Mouse (Mus musculus): ENCODE results near the gene Rab33b. TPM values are rescaled to one million over a fixed set of nuclear protein-coding genes. Genes with fewer than 3 reads are reported as not detected.

The Rab33b gene
- polyA plus RNA-seq, 2 experiments, result 2.0 to 3.6 TPM

DNA sequence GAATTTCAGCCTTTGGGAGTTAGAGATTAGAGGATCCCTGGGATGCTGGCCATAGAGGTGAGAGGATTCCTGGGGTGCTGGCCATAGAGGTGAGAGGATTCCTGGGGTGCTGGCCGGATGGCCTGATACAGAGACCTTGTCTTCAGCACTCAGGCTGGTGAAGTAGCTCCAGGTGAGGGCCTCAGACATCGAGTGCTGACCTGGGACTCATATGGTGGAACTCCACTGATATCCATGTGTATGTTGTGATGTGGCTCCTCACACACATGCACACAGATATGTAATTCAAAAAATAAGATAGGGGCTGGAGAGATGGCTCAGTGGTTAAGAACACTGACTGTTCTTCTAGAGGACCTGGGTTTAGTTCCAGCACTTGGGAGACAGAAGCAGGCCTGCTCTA lies 3.8 kb upstream of the Rab33b start:
- TF ChIP-seq EP300 (IDR thresholded peaks at IDR 0.05; ENCODE audit: low read depth) (no peak), CTCF (IDR thresholded peaks at IDR 0.05; ENCODE audit: low read depth) (no peak)
- Histone ChIP-seq H3K4me3 (ENCODE audit: insufficient read depth in 1 of 2, low read depth in 2 of 2, low read length in 2 of 2) (no peak overlapping the region), H3K27me3 (ENCODE audit: control insufficient read depth, insufficient read depth, low read length) (no peaks in the 10 kb centered on the region), H3K9me3 (ENCODE audit: control insufficient read depth, low read length) (no peaks in the 10 kb centered on the region), H3K36me3 (replicated peaks; ENCODE audit: control insufficient read depth, insufficient read depth, low read depth) (peaks cover 2% of the 10 kb centered on the region; the same call in 1 of the 2 replicates), H3K4me2 (ENCODE audit: low read depth) (no peak overlapping the region), H3K27ac (no peak overlapping the region), H3K4me1 (replicated peaks; ENCODE audit: control insufficient read depth in 2 of 2, insufficient read depth in 2 of 2, low read length in 1 of 2) (peaks cover 4 to 7% of the 10 kb centered on the region in 2 experiments; a peak in 3 of 4 replicates), H3K9ac (replicated peaks) (no peak overlapping the region)
- 39% methylated on average over 2 of the region's 2 CpGs for WGBS (ENCODE audit: insufficient replicate concordance)
- no peak for ATAC-seq (ENCODE audit: insufficient read depth)
- DNase-seq (ENCODE audit: low read depth in 3 of 3, low spot score in 3 of 3), result no peak

DNA sequence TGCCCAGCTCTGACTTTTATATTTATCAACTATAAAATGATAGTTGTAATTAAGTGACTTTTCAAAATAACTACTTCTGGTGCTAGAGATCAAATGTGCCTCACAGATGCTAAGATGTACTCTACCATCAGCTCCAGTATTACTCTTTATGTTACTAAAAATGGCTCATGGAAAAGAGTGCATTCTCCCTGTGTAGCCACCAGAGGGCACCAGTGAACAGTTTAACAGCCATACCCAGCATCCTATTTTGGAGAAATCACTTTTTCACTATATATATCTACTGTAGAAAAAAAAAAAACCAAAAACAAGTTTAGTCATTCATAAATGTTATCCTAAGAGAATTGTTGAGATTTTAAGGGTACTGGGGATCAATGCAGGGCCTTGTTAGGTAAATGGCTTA lies 2.7 kb upstream of the Rab33b start:
- Histone ChIP-seq H3K27ac (no peak overlapping the region), H3K4me2 (ENCODE audit: low read depth) (no peak overlapping the region), H3K4me3 (ENCODE audit: insufficient read depth in 1 of 2, low read depth in 2 of 2, low read length in 2 of 2) (no peak overlapping the region), H3K9ac (replicated peaks) (no peak overlapping the region), H3K4me1 (replicated peaks; ENCODE audit: control insufficient read depth in 2 of 2, insufficient read depth in 2 of 2, low read length in 1 of 2) (peaks cover 5 to 8% of the 10 kb centered on the region in 2 experiments; a peak in 3 of 4 replicates), H3K36me3 (replicated peaks; ENCODE audit: control insufficient read depth, insufficient read depth, low read depth) (no peaks in the 10 kb centered on the region), H3K27me3 (ENCODE audit: control insufficient read depth, insufficient read depth, low read length) (no peaks in the 10 kb centered on the region), H3K9me3 (ENCODE audit: control insufficient read depth, low read length) (no peaks in the 10 kb centered on the region)
- DNase-seq (ENCODE audit: low read depth in 3 of 3, low spot score in 3 of 3) (peak; percentile 28 to 44 (median 36)), ATAC-seq (ENCODE audit: insufficient read depth) (no peak)
- TF ChIP-seq EP300 (IDR thresholded peaks at IDR 0.05; ENCODE audit: low read depth) (no peak), CTCF (IDR thresholded peaks at IDR 0.05; ENCODE audit: low read depth) (peak; percentile 78)

DNA sequence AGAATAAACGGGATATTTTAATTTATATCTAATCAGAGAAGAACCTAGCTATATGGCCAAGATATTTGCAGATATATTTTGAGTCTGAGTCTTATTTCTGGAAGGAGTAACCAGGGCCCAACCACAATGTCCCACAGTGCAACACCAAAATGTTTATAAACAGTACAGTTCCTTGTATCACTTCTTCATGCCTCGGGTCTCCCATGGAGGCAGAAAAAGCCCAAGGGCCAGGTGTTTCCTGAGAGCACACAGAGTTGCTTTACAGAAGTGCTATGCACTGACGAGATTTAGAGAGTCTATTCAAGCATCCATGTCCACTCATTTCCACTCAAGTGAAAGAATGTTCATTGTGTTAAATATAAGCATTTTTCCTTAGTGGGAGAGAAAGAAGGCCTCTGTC lies 1.8 kb upstream of the Rab33b start:
- no peak for DNase-seq (ENCODE audit: low read depth in 3 of 3, low spot score in 3 of 3)
- Histone ChIP-seq H3K4me1 (replicated peaks; ENCODE audit: control insufficient read depth in 2 of 2, insufficient read depth in 2 of 2, low read length in 1 of 2) (peaks cover 5 to 8% of the 10 kb centered on the region in 2 experiments; a peak in 3 of 4 replicates), H3K4me3 (ENCODE audit: insufficient read depth in 1 of 2, low read depth in 2 of 2, low read length in 2 of 2) (no peak overlapping the region), H3K36me3 (replicated peaks; ENCODE audit: control insufficient read depth, insufficient read depth, low read depth) (no peaks in the 10 kb centered on the region), H3K27ac (no peak overlapping the region), H3K9me3 (ENCODE audit: control insufficient read depth, low read length) (no peaks in the 10 kb centered on the region), H3K9ac (replicated peaks) (no peak overlapping the region), H3K4me2 (ENCODE audit: low read depth) (no peak overlapping the region), H3K27me3 (ENCODE audit: control insufficient read depth, insufficient read depth, low read length) (no peaks in the 10 kb centered on the region)
- 38% methylated on average over 3 of the region's 3 CpGs for WGBS (ENCODE audit: insufficient replicate concordance)
- no peak for ATAC-seq (ENCODE audit: insufficient read depth)
- no peak for TF ChIP-seq CTCF (IDR thresholded peaks at IDR 0.05; ENCODE audit: low read depth)
- TF ChIP-seq EP300 (IDR thresholded peaks at IDR 0.05; ENCODE audit: low read depth), result no peak

DNA sequence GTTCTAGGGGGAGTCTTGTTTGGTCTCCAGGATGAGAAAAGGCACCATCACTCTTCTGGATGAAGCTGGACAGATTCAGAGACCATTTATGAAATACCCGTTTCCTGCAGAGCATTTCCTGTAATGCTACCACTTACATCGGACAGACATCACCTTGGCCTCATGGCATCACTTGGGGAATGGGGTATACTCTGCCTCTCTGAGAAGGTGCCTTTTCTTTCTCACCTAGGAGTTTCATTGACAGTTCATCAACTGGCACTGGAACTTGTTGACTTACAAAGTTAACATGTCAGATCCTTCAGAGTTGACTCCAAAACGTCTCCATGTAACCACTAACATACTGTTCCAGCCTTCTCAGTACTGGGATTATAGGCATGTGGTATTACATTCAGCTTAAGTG lies 939 bp upstream of the Rab33b start:
- no peaks in the 10 kb centered on the region for H3K9me3 ChIP-seq (ENCODE audit: control insufficient read depth, low read length)
- DNase-seq (ENCODE audit: low read depth in 3 of 3, low spot score in 3 of 3), result no peak
- H3K4me1 ChIP-seq (replicated peaks; ENCODE audit: control insufficient read depth in 2 of 2, insufficient read depth in 2 of 2, low read length in 1 of 2), result peaks cover 5 to 8% of the 10 kb centered on the region in 2 experiments; a peak in 3 of 4 replicates
- no peaks in the 10 kb centered on the region for H3K36me3 ChIP-seq (replicated peaks; ENCODE audit: control insufficient read depth, insufficient read depth, low read depth)
- peak overlapping the region in 1 of 2 experiments; percentile 82; a peak in 2 of 4 replicates for H3K4me3 ChIP-seq (ENCODE audit: insufficient read depth in 1 of 2, low read depth in 2 of 2, low read length in 2 of 2)
- peak overlapping the region; percentile 96 for H3K4me2 ChIP-seq (ENCODE audit: low read depth)
- H3K27me3 ChIP-seq (ENCODE audit: control insufficient read depth, insufficient read depth, low read length), result no peaks in the 10 kb centered on the region
- no peak for ATAC-seq (ENCODE audit: insufficient read depth)
- H3K9ac ChIP-seq (replicated peaks), result peak overlapping the region; percentile 77
- TF ChIP-seq CTCF (IDR thresholded peaks at IDR 0.05; ENCODE audit: low read depth) (no peak), EP300 (IDR thresholded peaks at IDR 0.05; ENCODE audit: low read depth) (no peak)
- WGBS (ENCODE audit: insufficient replicate concordance), result 55% methylated on average over 3 of the region's 3 CpGs
- no peak overlapping the region for H3K27ac ChIP-seq

DNA sequence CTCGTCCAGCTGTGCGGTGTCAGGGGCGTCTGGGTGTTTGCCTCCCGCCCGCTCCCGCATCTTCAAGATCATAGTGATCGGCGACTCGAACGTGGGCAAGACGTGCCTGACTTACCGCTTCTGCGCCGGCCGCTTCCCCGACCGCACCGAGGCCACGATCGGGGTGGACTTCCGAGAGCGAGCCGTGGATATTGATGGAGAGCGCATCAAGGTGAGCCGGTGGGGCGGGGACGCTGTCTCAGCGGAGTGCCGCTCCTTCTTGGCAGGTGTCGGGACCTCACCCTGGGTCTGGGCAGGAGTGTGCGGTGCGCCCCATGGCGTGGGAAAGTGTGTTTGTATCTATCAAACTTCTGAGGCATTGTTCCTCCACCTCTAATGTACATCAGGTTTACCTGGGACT lies 650 bp downstream of the Rab33b start:
- Histone ChIP-seq H3K27ac (peak overlapping the region; percentile 36), H3K4me1 (replicated peaks; ENCODE audit: control insufficient read depth in 2 of 2, insufficient read depth in 2 of 2, low read length in 1 of 2) (peaks cover 5 to 8% of the 10 kb centered on the region in 2 experiments; a peak in 3 of 4 replicates), H3K4me3 (ENCODE audit: insufficient read depth in 1 of 2, low read depth in 2 of 2, low read length in 2 of 2) (peak overlapping the region; percentile 67 to 82), H3K27me3 (ENCODE audit: control insufficient read depth, insufficient read depth, low read length) (no peaks in the 10 kb centered on the region), H3K36me3 (replicated peaks; ENCODE audit: control insufficient read depth, insufficient read depth, low read depth) (no peaks in the 10 kb centered on the region), H3K4me2 (ENCODE audit: low read depth) (peak overlapping the region; percentile 96), H3K9ac (replicated peaks) (peak overlapping the region; percentile 77), H3K9me3 (ENCODE audit: control insufficient read depth, low read length) (no peaks in the 10 kb centered on the region)
- under 1% methylated on average over 33 of the region's 33 CpGs for WGBS (ENCODE audit: insufficient replicate concordance)
- no peak for DNase-seq (ENCODE audit: low read depth in 3 of 3, low spot score in 3 of 3)
- ATAC-seq (ENCODE audit: insufficient read depth), result peak; percentile 7
- TF ChIP-seq CTCF (IDR thresholded peaks at IDR 0.05; ENCODE audit: low read depth) (no peak), EP300 (IDR thresholded peaks at IDR 0.05; ENCODE audit: low read depth) (no peak)
